Mouse (Mus musculus): ENCODE data around the gene Ccl24.

DNA sequence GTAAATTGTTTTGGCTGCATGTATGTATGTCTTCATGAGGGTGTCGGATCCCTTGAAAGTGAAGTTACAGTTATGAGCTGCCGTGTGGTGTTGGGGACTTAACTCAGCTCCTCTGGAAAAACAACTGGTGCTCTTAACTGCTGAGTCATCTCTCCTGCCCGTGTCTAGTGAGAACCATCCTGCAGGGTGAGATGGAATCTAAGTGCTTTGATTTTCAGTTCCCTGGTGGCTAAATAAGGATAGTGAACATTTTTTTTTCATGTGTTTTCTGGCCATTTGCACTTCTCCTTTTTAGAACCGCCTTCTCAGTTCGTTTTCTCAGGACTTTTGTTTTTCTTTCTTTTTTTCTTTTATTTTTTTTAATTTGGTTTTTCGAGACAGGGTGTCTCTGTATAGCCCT is 4.2 kb downstream of the Ccl24 start:
- TF ChIP-seq POLR2A (IDR thresholded peaks at IDR 0.05; ENCODE audit: borderline replicate concordance, control insufficient read depth, low read depth, low read length): no peak
- TF ChIP-seq CTCF (IDR thresholded peaks at IDR 0.05; ENCODE audit: control insufficient read depth, insufficient read depth, low read length): no peak

Measured in bone marrow, adult 2 months (tissue).